8 mouse cellular contexts compared by ENCODE assay signal in genomic region chr17:34188010-34188409, GRCm38 (mm10). TPM values are rescaled to one million over a fixed set of nuclear protein-coding genes. Genes with fewer than 3 reads are reported as not detected.
DNase-seq lines count a peak whose midpoint lies in the region; ATAC-seq and TF ChIP-seq lines count a peak whose summit lies in the region.

No protein-coding gene starts in this region.

- under 1% methylated on average over 20 of the region's 20 CpGs for WGBS in bone marrow, adult 2 months
- 2% methylated on average over 20 of the region's 20 CpGs for WGBS in heart, embryonic 15.5 days
- 1% methylated on average over 20 of the region's 20 CpGs for WGBS in liver, embryonic 13.5 days (ENCODE audit: insufficient replicate concordance)

- peaks cover 80% of the 10 kb centered on the region for H3K27me3 ChIP-seq in heart, embryonic 15.5 days
- peaks cover 72% of the 10 kb centered on the region for H3K27me3 ChIP-seq in liver, embryonic 13.5 days

- peak overlapping the region; percentile 91 for H3K4me2 ChIP-seq in heart, embryonic 15.5 days
- H3K4me2 ChIP-seq in liver, embryonic 13.5 days, result peak overlapping the region; percentile 92

- ATAC-seq in heart, embryonic 15.5 days (replicated peaks; ENCODE audit: insufficient number of reproducible peaks, insufficient read depth, low FRiP score, low read depth), result peak; percentile 21; the same call in 1 of the 2 replicates
- ATAC-seq in liver, embryonic 13.5 days (ENCODE audit: low read depth), result peak; percentile 22; the same call in 1 of the 2 replicates

- TF ChIP-seq CTCF in left cerebral cortex, adult 2 months (IDR thresholded peaks at IDR 0.05), result no peak
- TF ChIP-seq CTCF in bone marrow, adult 2 months (IDR thresholded peaks at IDR 0.05; ENCODE audit: control insufficient read depth, insufficient read depth, low read length), result no peak

- H3K4me3 ChIP-seq in left cerebral cortex, adult 2 months, result peak overlapping the region; percentile 68
- peak overlapping the region; percentile 97 for H3K4me3 ChIP-seq in bone marrow, adult 2 months (replicated peaks; ENCODE audit: control insufficient read depth, low read depth, low read length)
- H3K4me3 ChIP-seq in heart, embryonic 15.5 days, result peak overlapping the region; percentile 66
- H3K4me3 ChIP-seq in liver, embryonic 13.5 days (replicated peaks), result peak overlapping the region; percentile 65

- H3K36me3 ChIP-seq in heart, embryonic 15.5 days, result no peaks in the 10 kb centered on the region
- H3K36me3 ChIP-seq in liver, embryonic 13.5 days, result no peaks in the 10 kb centered on the region

- no peaks in the 10 kb centered on the region for H3K9me3 ChIP-seq in heart, embryonic 15.5 days (replicated peaks)
- no peaks in the 10 kb centered on the region for H3K9me3 ChIP-seq in liver, embryonic 13.5 days (replicated peaks)

- peaks cover 2% of the 10 kb centered on the region for H3K4me1 ChIP-seq in bone marrow, adult 2 months (ENCODE audit: control insufficient read depth, insufficient read depth, low read length)
- H3K4me1 ChIP-seq in heart, embryonic 15.5 days (replicated peaks), result peaks cover 8% of the 10 kb centered on the region
- peaks cover 29% of the 10 kb centered on the region for H3K4me1 ChIP-seq in liver, embryonic 13.5 days (replicated peaks)

- H3K27ac ChIP-seq in left cerebral cortex, adult 2 months, result peak overlapping the region; percentile 42; the same call in 1 of the 2 replicates
- peak overlapping the region; percentile 94 for H3K27ac ChIP-seq in bone marrow, adult 2 months (ENCODE audit: control insufficient read depth, insufficient read depth, low read depth, low read length, poor library complexity)
- peak overlapping the region; percentile 66 for H3K27ac ChIP-seq in heart, embryonic 15.5 days
- peak overlapping the region; percentile 59; the same call in 1 of the 2 replicates for H3K27ac ChIP-seq in liver, embryonic 13.5 days

- H3K9ac ChIP-seq in heart, embryonic 15.5 days, result peak overlapping the region; percentile 63
- peak overlapping the region; percentile 74 for H3K9ac ChIP-seq in liver, embryonic 13.5 days

- no peak for TF ChIP-seq POLR2A in bone marrow, adult 2 months (IDR thresholded peaks at IDR 0.05; ENCODE audit: borderline replicate concordance, control insufficient read depth, low read depth, low read length)

- intact Hi-C loops in left cerebral cortex, adult 2 months (cut with DNase I), result no loop called here

- no peak for DNase-seq in left cerebral cortex, adult 2 months (ENCODE audit: extremely low spot score in 1 of 2, low spot score in 2 of 2)
- DNase-seq in left cerebral cortex, adult 11 months (ENCODE audit: low spot score), result no peak
- no peak for DNase-seq in liver, embryonic 13.5 days
- peak; percentile 63 to 70 for DNase-seq in spleen, postnatal 10 days (ENCODE audit: low spot score in 2 of 2)
- DNase-seq in right cerebral cortex, postnatal 4 days, result no peak
- DNase-seq in right cerebral cortex, adult 18-20 months, result no peak

RNA-seq across cellular contexts. Expression of gene Psmb9, which starts 0.4 kb away (rescaled TPM):
- total RNA-seq in left cerebral cortex, adult 2 months (2021), result 1 to 10 TPM; 1.1 to 2.0 TPM
- 111 and 156 TPM in 2 replicates for polyA plus RNA-seq in bone marrow, adult 2 months (2011; ENCODE audit: insufficient read depth, insufficient read length, low replicate concordance, missing spikeins)
- polyA plus RNA-seq in heart, embryonic 15.5 days (2015; fragmentation: Nextera tagmentation; extraction: Ambion mirVana), result 3.1 and 22.4 TPM in 2 replicates
- 6.6 and 7.7 TPM in 2 replicates for polyA plus RNA-seq in liver, embryonic 13.5 days (2015; fragmentation: Nextera tagmentation; extraction: Ambion mirVana)

RNA-seq across cellular contexts. Expression of gene Tap1, which starts 0.7 kb away (rescaled TPM):
- total RNA-seq in left cerebral cortex, adult 2 months (2021), result 1 to 10 TPM; 2.1 to 3.4 TPM
- 34.1 and 55.9 TPM in 2 replicates for polyA plus RNA-seq in bone marrow, adult 2 months (2011; ENCODE audit: insufficient read depth, insufficient read length, low replicate concordance, missing spikeins)
- polyA plus RNA-seq in heart, embryonic 15.5 days (2015; fragmentation: Nextera tagmentation; extraction: Ambion mirVana), result 2.4 and 8.0 TPM in 2 replicates
- polyA plus RNA-seq in liver, embryonic 13.5 days (2015; fragmentation: Nextera tagmentation; extraction: Ambion mirVana), result 2.4 and 3.2 TPM in 2 replicates

RNA-seq across cellular contexts. Expression of gene Psmb8, which starts 9.5 kb away (rescaled TPM):
- total RNA-seq in left cerebral cortex, adult 2 months (2021), result 1 to 10 TPM; 2.0 to 3.2 TPM
- 35.3 and 68.8 TPM in 2 replicates for polyA plus RNA-seq in bone marrow, adult 2 months (2011; ENCODE audit: insufficient read depth, insufficient read length, low replicate concordance, missing spikeins)
- 6.3 and 50.4 TPM in 2 replicates for polyA plus RNA-seq in heart, embryonic 15.5 days (2015; fragmentation: Nextera tagmentation; extraction: Ambion mirVana)
- 15.3 and 18.0 TPM in 2 replicates for polyA plus RNA-seq in liver, embryonic 13.5 days (2015; fragmentation: Nextera tagmentation; extraction: Ambion mirVana)

RNA-seq across cellular contexts. Expression of gene Tap2, which starts 15.3 kb away (rescaled TPM):
- total RNA-seq in left cerebral cortex, adult 2 months (2021), result 1 to 10 TPM; 7.0 to 7.8 TPM
- 50.7 and 54.8 TPM in 2 replicates for polyA plus RNA-seq in bone marrow, adult 2 months (2011; ENCODE audit: insufficient read depth, insufficient read length, low replicate concordance, missing spikeins)
- polyA plus RNA-seq in heart, embryonic 15.5 days (2015; fragmentation: Nextera tagmentation; extraction: Ambion mirVana), result 5.3 and 13.7 TPM in 2 replicates
- 5.7 and 6.1 TPM in 2 replicates for polyA plus RNA-seq in liver, embryonic 13.5 days (2015; fragmentation: Nextera tagmentation; extraction: Ambion mirVana)

RNA-seq across cellular contexts. Expression of gene H2-DMb1, which starts 35.1 kb away (rescaled TPM):
- 1 to 10 TPM; 1.1 to 1.7 TPM for total RNA-seq in left cerebral cortex, adult 2 months (2021)
- polyA plus RNA-seq in bone marrow, adult 2 months (2011; ENCODE audit: insufficient read depth, insufficient read length, low replicate concordance, missing spikeins), result 42.1 and 59.8 TPM in 2 replicates
- 0.34 and 3.2 TPM in 2 replicates for polyA plus RNA-seq in heart, embryonic 15.5 days (2015; fragmentation: Nextera tagmentation; extraction: Ambion mirVana)
- polyA plus RNA-seq in liver, embryonic 13.5 days (2015; fragmentation: Nextera tagmentation; extraction: Ambion mirVana), result 0.54 and 0.62 TPM in 2 replicates

Comparison
In these comparisons a context has a peak if more than half of its experiments do, and no peak if none do; other contexts are left out.
1. DNase-seq: peak in spleen, postnatal 10 days (2 of 2); none in left cerebral cortex, adult 2 months (0 of 2), left cerebral cortex, adult 11 months (single experiment), liver, embryonic 13.5 days (single experiment), right cerebral cortex, postnatal 4 days (single experiment) and right cerebral cortex, adult 18-20 months (single experiment).
2. H3K27ac ChIP-seq: peak in every context shown above with its lines; median percentile 94 in bone marrow, adult 2 months; 66 in heart, embryonic 15.5 days; 59 in liver, embryonic 13.5 days; 42 in left cerebral cortex, adult 2 months.
3. Peak in every context shown above with its lines, with median percentiles within 50 percentile points of each other: H3K4me3 ChIP-seq.